Mouse (Mus musculus) heart, embryonic 16.5 days (tissue): ENCODE data around the gene Gstp2. TPM values are rescaled to one million over a fixed set of nuclear protein-coding genes. Genes with fewer than 3 reads are reported as not detected.

ENCODE experiments used
- ATAC-seq: fragments of 200-750 bp; cut with Nextera tagmentation; replicated peaks from 2 replicates; pipeline ENCODE4 v1.8.0; 2017; ENCODE audit warnings: moderate number of reproducible peaks; ENCODE audit not compliant: insufficient read depth, low FRiP score; ENCODE audit errors: extremely low read depth
- H3K27ac ChIP-seq: fragments of 300-500 bp; sonication (generic); 2 replicates; pipeline ENCODE4 v1.5.1; 2014; ENCODE audit warnings: mild to moderate bottlenecking, low read length, control low read depth, moderate library complexity
- H3K27me3 ChIP-seq: fragments of 300-500 bp; sonication (generic); 2 replicates; pipeline ENCODE4 v1.6.1; 2014; ENCODE audit warnings: low read length, mixed read lengths; ENCODE audit not compliant: control insufficient read depth, insufficient read depth
- H3K36me3 ChIP-seq: fragments of 300-500 bp; sonication (generic); 2 replicates; pipeline ENCODE4 v1.6.1; 2014; ENCODE audit not compliant: control insufficient read depth, insufficient read depth
- H3K4me1 ChIP-seq: fragments of 300-500 bp; sonication (generic); 2 replicates; pipeline ENCODE4 v1.6.1; 2014; ENCODE audit warnings: low read length, mixed read lengths; ENCODE audit not compliant: control insufficient read depth, insufficient read depth
- H3K4me2 ChIP-seq: fragments of 300-500 bp; sonication (generic); 2 replicates; pipeline ENCODE4 v1.6.1; 2014; ENCODE audit warnings: low read depth, mild to moderate bottlenecking, control low read depth, low read length
- H3K4me3 ChIP-seq: fragments of 300-500 bp; sonication (generic); 2 replicates; pipeline ENCODE4 v1.5.1; 2014; ENCODE audit warnings: mild to moderate bottlenecking, control low read depth, low read length
- H3K9ac ChIP-seq: fragments of 300-500 bp; sonication (generic); 2 replicates; pipeline ENCODE4 v1.6.1; 2014; ENCODE audit warnings: low read length, control low read depth
- H3K9me3 ChIP-seq: fragments of 300-500 bp; sonication (generic); replicated peaks from 2 replicates; pipeline ENCODE4 v1.6.1; 2016; ENCODE audit warnings: low read length; ENCODE audit not compliant: control insufficient read depth
- WGBS: fragments of 180-500 bp; shearing (Covaris S2); extraction: QIAGEN DNeasy Blood & Tissue Kit; methylation state at CpG from one replicate; pipeline ENCODE4 v1.1.7; 2014; 5-methylcytosine and 5-hydroxymethylcytosine counted together
- polyA plus RNA-seq: library from polyadenylated mRNA; unstranded; fragments of >200 nt; fragmentation: Nextera tagmentation; extraction: Ambion mirVana; gene quantifications from 2 replicates; pipeline ENCODE4 v1.2.1, GENCODE M21; 2015

The Gstp2 gene
- polyA plus RNA-seq, 1 experiment from 2014 or later = 8.0 TPM

DNA sequence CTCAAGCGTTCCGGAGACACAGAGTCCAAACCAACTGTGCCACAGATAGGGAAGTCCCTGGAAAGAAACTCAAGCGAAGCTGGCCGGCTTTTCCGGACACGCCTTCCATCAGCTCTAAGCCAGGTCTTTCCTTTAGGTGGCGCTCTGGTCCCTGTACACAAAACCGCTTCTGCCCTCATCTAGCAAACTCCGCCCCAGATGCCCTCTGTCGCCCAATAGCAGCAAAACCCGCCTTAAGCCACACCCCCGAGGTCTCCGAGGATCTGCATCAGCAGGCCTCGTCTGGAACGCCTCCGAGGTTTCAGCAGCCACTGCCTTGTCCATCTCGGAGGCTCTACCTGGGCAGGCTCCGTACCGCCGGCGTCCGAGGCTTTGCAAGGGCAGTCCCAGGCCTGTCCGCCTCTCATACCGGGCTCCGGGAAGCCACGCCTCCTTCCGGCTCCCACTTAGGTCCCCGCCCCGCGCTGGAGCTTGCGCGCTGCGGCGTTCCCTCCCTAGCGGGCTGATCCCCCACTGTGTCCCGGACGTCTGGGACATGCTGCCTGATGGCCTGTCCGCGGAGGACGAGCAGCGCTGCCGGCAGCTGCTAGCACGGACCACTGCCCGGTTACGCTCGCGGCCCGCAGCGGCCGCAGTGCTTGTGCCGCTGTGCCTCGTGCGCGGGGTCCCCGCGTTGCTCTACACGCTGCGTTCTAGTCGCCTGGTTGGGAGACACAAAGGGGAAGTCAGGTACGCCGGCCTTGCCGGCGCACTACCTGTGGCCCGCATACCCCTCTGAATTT, 45.5 kb downstream of the Gstp2 start, which contains the start of the genes Nudt8 and Gm49405:
Nudt8 (plus strand) TSS at position 462 of the 782 bp plus-strand sequence.
Gm49405 (plus strand) TSS at position 508 of the 782 bp plus-strand sequence.
- Histone ChIP-seq H3K4me3 (peak within 1 kb of the TSS; percentile 88), H3K4me2 (peak within 1 kb of the TSS; percentile 96), H3K27me3 (no peaks in the 10 kb centered on the region), H3K36me3 (no peaks in the 10 kb centered on the region), H3K9me3 (no peaks in the 10 kb centered on the region), H3K27ac (peak within 1 kb of the TSS; percentile 99), H3K4me1 (peaks cover 48% of the 10 kb centered on the region), H3K9ac (peak within 1 kb of the TSS; percentile 96)
- WGBS = under 1% methylated on average over 64 of the region's 64 CpGs
- ATAC-seq = peak; percentile 87

- Histone ChIP-seq H3K36me3 (no peaks in the 10 kb centered on the region), H3K4me2 (peak overlapping the region; percentile 96), H3K4me3 (peak overlapping the region; percentile 88; the same call in 1 of the 2 replicates), H3K27me3 (no peaks in the 10 kb centered on the region), H3K9ac (peak overlapping the region; percentile 96), H3K9me3 (no peaks in the 10 kb centered on the region), H3K4me1 (peaks cover 37% of the 10 kb centered on the region), H3K27ac (no peak overlapping the region)
- ATAC-seq = no peak
- WGBS = 81% methylated on average over 9 of the region's 9 CpGs
These were observed 46.6 kb downstream of the Gstp2 start for GRCm38 (mm10) chr19:3999121-3999730.

DNA sequence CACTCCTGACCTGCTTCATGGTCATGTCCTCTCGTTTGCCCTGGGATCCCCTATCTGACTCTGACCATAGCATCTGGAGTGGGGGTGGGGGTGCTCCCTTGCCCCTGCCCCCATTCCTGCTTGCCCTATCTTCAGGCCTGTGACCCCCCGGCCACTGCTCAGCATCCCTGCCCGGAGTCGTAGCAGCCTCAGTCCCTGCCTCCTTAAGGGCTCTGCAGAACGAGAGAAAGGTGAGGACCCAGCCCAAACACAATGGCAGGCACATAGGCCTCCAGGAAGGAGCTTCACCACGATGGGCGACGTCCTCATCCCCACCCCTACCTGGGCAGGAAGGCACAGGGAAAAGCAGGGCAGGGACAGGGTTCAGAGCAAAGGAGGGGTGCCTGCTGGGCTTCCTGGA, 47.5 kb downstream of the Gstp2 start:
- Histone ChIP-seq H3K4me1 (peaks cover 29% of the 10 kb centered on the region), H3K9ac (no peak overlapping the region), H3K4me2 (no peak overlapping the region), H3K27ac (no peak overlapping the region), H3K36me3 (no peaks in the 10 kb centered on the region), H3K9me3 (no peaks in the 10 kb centered on the region), H3K4me3 (no peak overlapping the region), H3K27me3 (no peaks in the 10 kb centered on the region)
- no peak for ATAC-seq
- WGBS = 73% methylated on average over 8 of the region's 8 CpGs

DNA sequence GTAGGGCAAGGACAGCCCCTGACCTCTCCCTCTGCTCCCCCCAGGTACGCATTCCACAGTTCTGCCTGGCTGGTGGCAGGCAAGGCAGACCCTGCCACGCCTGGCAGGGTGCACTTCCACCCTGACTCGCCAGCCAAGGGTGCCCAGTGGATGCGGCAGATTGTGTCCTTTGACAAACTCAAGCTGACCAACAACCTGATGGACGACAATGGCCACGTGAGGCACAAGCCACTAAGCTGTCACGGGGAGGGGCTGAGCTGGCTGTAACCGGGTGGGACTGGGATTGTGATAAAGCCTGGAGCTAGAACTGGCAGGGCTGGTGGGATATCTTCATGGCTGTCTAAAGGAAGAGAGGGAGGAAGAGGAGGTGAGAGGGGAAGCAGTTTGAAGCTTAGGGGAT, 48.6 kb downstream of the Gstp2 start:
- Histone ChIP-seq H3K4me1 (peaks cover 20% of the 10 kb centered on the region), H3K27me3 (peaks cover 2% of the 10 kb centered on the region; the same call in 1 of the 2 replicates), H3K9ac (no peak overlapping the region), H3K27ac (no peak overlapping the region), H3K36me3 (no peaks in the 10 kb centered on the region), H3K9me3 (no peaks in the 10 kb centered on the region), H3K4me2 (no peak overlapping the region), H3K4me3 (no peak overlapping the region)
- WGBS = 38% methylated on average over 8 of the region's 8 CpGs
- no peak for ATAC-seq

GRCm38 (mm10) chr19:3996747-3997146, 49.1 kb downstream of the Gstp2 start:
- 88% methylated on average over 8 of the region's 8 CpGs for WGBS
- Histone ChIP-seq H3K27ac (no peak overlapping the region), H3K27me3 (peaks cover 5% of the 10 kb centered on the region; the same call in 1 of the 2 replicates), H3K4me2 (no peak overlapping the region), H3K4me3 (no peak overlapping the region), H3K9me3 (no peaks in the 10 kb centered on the region), H3K36me3 (no peaks in the 10 kb centered on the region), H3K9ac (no peak overlapping the region), H3K4me1 (peaks cover 15% of the 10 kb centered on the region)
- ATAC-seq = no peak

DNA sequence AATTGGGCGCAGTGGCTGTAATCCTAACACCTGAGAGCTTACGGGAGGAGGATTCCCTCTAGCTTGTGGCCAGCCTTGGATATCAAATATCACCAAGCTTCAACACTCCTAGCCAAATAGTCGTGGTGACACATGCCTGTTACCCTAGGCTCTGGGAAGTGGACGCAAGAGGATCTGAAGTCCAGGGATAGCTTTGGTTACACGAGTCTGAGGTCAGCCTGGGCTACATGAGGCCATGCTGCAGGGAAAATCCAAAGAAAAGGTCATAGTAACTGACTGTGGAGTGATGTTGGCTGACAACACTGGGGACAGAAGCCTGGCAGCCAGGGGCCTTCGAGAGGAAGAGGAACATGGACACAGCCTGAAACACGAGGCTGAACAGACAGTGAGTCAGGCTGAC, 49.7 kb downstream of the Gstp2 start:
- Histone ChIP-seq H3K4me1 (peaks cover 9% of the 10 kb centered on the region), H3K9me3 (no peaks in the 10 kb centered on the region), H3K36me3 (no peaks in the 10 kb centered on the region), H3K4me2 (no peak overlapping the region), H3K27ac (no peak overlapping the region), H3K9ac (no peak overlapping the region), H3K27me3 (peaks cover 5% of the 10 kb centered on the region; the same call in 1 of the 2 replicates), H3K4me3 (no peak overlapping the region)
- ATAC-seq = no peak
- 62% methylated on average over 7 of the region's 7 CpGs for WGBS

DNA sequence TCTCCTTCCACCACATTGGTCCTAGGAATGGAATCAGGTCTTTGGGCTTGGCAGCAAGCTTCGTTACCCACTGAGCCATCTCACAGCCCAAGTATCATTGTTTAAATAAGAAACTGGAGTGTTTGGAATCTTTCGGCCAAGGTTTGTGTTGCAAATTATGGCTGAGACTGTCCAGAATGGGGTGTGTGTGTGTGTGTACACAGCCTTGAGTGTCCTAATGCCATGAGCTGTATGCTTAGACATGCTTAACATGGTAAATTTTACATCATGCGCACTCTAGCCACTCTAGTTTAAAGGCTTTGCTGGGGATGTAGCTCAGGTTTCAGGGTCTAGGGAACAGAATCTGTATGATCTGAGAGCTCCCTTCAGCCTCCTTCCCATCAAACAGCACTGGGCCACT, 50.3 kb downstream of the Gstp2 start:
- Histone ChIP-seq H3K27me3 (peaks cover 5% of the 10 kb centered on the region; the same call in 1 of the 2 replicates), H3K4me2 (no peak overlapping the region), H3K27ac (no peak overlapping the region), H3K4me1 (peaks cover 5% of the 10 kb centered on the region), H3K9me3 (no peaks in the 10 kb centered on the region), H3K9ac (no peak overlapping the region), H3K4me3 (no peak overlapping the region), H3K36me3 (no peaks in the 10 kb centered on the region)
- ATAC-seq = no peak
- 82% methylated on average over 3 of the region's 3 CpGs for WGBS

GRCm38 (mm10) chr19:3994932-3995331, 50.9 kb downstream of the Gstp2 start:
- no peak overlapping the region for H3K27ac ChIP-seq
- no peak overlapping the region for H3K4me2 ChIP-seq
- H3K9me3 ChIP-seq = no peaks in the 10 kb centered on the region
- WGBS = 74% methylated on average over 6 of the region's 6 CpGs
- no peak for ATAC-seq
- peaks cover 5% of the 10 kb centered on the region; the same call in 1 of the 2 replicates for H3K27me3 ChIP-seq
- H3K36me3 ChIP-seq = no peaks in the 10 kb centered on the region
- peaks cover 5% of the 10 kb centered on the region for H3K4me1 ChIP-seq
- no peak overlapping the region for H3K4me3 ChIP-seq
- H3K9ac ChIP-seq = no peak overlapping the region

GRCm38 (mm10) chr19:3992416-3992815, 53.4 kb downstream of the Gstp2 start, which contains the start of gene Tbx10:
Gene Tbx10 (plus strand): TSS chr19:3992752.
- ATAC-seq = no peak
- WGBS = 58% methylated on average over 5 of the region's 5 CpGs
- no peak within 1 kb of the TSS for H3K4me3 ChIP-seq
- H3K4me1 ChIP-seq = no peaks in the 10 kb centered on the region
- H3K9ac ChIP-seq = no peak within 1 kb of the TSS
- H3K9me3 ChIP-seq = no peaks in the 10 kb centered on the region
- H3K4me2 ChIP-seq = no peak within 1 kb of the TSS
- 0 out of 2 replicates have a peak, but pooled peaks cover 4% of the 10 kb centered on the region for H3K36me3 ChIP-seq
- H3K27ac ChIP-seq = no peak within 1 kb of the TSS
- H3K27me3 ChIP-seq = peaks cover 5% of the 10 kb centered on the region; the same call in 1 of the 2 replicates
